Mouse (Mus musculus) layer of hippocampus, adult 9-10 months (tissue): ENCODE results near the gene Slfn3.
"Not testable (repeated sequence)": the region's sequence is repeated elsewhere in the genome, so short reads cannot be mapped to it uniquely, and the experiment has no call there.

ENCODE experiments used
- DNase-seq: peaks from one replicate; pipeline ENCODE4 v3.0.0; 2022; ENCODE audit warnings: low spot score

The Slfn3 gene

DNA sequence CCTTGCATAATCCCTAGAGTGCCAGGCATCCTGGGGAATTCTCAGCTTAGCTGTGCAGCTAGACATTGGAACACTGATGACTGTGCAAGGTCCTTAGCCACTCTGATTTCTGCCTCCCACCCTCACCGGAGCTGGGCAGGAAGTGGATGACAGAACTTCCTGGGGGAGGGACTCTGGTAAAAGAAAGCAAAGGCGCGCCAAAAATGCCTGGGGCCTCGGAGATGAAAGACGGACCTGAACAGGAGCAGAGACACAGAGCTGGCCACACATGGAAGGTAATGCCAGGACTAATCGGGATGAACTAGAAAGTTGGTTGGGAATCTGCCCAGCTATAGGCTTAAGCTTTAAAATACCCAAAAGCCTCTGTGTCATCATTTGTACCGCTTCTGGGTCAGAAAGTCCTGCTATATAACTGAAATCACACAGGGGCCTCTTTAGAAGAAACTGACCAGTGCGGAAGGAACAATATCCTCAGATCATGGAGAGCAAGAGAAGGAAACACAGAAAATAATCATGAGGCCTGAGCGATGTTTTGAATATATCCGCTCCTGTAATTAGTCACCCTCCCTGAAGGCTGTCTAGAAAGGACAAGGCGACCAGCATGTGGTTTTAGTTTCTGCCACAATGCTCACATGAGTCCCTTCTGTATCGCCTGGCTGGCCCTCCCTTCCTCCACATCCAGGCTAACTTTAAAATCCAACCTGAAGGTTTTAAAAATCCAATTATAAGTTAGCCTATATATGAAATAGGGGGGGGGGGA is at the start of gene Slfn3:
Gene Slfn3 (plus strand): TSS at position 197 of the 760 bp plus-strand sequence.
- no peak for DNase-seq

DNA sequence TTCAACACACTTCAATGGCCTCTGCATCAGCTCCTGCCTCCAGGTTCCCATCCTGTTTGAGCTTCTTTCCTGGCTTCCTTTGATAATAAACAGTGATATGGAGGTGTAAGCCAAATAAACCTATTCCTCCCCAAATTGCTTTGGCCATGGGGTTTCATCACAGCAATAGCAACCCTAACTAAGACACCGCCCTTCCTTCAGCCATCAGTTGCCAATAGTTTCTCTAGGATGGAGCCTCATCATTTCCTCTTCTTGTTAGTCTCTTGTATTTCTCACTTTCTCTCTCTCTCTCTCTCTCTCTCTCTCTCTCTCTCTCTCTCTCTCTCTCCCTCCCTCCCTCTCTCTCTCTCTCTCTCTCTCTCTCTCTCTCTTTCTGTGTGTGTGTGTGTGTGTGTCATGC is 42.2 kb upstream of the Slfn3 start:
- DNase-seq = not testable (repeated sequence)

DNA sequence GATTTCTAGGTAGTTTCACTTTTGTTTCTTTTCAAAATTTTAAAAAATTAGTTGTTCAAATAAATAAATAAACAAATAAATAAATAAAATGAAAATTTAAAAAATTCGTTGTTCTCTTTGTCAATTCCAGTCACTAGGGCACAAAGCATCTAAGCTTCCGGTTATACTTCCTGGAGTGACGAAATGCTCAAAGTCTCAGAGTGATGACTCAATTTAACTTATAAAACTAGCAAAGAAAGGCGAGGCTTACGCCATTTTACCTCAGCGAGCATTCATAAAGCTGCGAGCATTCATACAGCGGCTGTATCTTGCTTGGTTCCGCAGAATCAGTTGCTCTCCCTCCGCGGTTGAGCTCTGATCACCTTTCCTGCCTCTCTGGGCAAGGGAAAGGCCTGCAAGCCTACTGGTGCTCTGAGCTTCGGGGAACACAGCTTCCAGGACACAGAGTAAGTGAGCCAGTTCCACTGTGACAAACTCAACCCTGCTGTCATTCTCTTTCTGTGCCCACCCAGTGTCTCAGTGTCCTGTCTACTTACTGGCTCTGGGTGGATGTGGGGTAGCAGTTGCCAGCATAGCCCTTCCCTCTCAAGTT is 16.1 kb upstream of the Slfn3 start, which contains the start of gene Slfn4:
Gene Slfn4 (plus strand): TSS at position 239 of the 592 bp plus-strand sequence.
- no peak for DNase-seq

DNA sequence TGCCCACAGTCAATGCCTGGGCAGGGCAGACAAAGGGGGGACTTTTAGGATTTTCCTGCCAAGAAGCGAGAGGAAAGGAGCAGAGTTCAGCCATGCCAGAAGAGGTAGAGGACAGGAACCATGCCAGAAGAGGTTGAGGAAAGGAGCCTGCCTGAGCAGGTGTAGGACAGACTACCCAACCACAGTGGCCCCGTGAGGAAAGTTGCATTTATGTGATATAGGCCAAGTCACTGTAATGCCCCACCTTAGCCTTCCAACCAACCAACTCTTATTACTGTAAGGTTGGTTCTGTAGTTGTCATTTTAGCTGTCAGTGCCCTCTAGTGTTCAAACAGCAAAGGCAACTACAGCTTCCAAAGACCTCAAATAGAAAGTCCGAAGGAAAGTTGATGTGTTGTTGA is 871 bp downstream of the Slfn3 start:
- peak; percentile 5 for DNase-seq

DNA sequence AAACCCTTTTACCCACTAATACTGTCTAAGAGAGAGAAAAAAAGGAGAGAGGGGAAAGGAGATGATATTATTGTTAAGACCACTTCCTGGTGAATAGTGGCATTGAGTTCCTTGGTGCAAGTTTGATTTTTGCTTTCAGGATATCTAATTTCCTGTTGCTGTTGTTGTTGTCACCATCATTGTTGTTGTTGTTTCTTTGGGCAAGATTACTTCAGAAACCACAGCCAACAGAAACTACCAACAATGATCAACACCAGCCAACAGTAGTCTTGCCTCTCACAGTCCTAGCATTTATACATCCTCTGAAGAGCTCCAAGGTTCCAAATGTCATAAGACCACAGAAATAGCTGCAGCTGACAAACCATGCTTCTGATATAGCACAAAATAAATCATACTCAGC is 13.9 kb downstream of the Slfn3 start:
- no peak for DNase-seq

DNA sequence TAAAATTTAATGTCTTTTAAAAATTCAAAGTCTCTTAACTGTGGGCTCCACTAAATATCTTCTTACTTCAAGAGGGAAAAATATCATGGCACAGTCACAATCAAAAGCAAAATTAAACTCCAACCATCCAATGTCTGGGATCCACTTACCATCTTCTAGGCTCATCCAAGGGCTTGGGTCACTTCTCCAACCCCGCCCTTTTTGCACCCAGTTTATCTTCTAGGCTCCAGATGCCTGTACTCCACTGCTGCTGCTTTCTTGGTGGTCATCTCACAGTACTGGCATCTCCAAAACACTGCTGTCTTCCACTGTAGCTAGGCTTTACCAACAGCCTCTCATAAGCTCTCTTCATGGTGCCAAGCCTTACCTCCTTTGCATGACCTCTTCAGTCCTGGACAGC is 25.0 kb downstream of the Slfn3 start:
- no peak for DNase-seq

DNA sequence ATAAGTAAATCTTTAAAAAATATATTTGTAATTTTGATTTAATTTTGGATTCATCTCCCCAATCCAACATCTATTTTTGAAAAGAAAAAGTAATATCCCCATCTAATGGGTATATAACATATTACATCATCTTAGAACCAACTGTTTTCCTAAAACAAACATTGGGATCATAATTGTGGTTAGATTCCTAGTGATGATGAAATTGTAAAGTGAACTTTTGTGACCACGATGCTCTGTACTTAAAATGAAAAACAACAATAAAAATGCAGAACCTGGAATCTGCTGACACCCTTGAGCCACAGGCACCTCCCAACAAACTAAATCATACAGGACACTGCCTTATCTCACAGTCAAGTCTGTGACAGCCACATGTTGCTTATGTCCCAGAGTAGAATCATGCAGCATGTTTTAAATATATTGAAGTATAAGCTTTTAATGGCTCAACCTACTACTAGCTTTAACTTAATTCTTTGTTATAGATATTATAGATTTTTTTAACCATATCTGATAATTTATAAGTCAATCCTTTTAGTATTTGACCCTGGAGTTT is 30.3 kb downstream of the Slfn3 start:
- DNase-seq = no peak

DNA sequence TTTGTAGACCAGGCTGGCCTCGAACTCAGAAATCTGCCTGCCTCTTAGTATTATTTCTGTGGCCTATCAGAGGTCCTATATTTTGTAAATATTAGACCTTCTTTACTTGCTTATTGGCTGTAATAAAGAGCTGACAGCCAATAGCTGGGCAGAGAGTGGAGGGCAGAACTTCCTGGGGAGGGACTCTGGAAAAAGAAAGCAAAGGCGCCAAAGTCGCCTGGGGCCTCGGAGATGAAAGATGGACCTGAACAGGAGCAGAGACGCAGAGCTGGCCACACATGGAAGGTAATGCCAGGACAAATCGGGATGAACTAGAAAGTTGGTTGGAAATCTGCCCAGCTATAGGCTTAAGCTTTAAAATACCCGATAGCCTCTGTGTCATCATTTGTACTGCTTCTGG is 32.2 kb downstream of the Slfn3 start:
- no peak for DNase-seq

DNA sequence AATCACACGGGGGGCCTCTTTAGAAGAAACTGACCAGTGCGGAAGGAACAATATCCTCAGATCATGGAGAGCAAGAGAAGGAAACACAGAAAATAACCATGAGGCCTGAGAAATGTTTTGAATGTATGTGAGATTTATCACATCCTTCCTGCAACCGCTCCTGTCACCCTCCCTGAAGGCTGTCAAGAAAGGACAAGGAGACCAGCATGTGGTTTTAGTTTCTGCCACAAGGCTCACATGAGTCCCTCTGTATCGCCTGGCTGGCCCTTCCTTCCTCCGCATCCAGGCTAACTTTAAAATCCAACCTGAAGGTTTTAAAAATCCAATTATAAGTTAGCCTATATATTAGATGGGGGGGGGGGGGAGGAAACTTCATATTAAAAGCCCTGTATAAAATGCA is 32.7 kb downstream of the Slfn3 start:
- DNase-seq = not testable (repeated sequence)

DNA sequence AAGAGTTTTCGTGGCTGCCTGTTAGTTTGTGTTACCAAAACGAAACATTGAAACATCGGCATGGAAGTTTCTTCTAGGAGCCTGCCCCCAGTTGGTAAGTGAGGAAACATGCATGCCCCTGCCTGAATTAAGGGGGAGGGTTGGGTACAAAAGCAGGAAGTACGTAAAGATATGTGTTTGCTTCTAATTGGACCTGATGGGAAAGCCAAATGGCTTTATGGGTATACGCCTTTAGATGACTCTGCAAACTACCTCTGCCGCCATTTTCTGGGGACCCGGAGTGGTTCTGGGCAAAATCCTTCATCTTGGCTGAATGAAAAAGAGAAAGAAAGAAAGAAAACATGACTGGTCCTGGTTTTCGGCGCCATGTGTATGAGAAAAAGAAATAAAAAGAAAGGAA is 33.1 kb downstream of the Slfn3 start:
- DNase-seq = no peak

DNA sequence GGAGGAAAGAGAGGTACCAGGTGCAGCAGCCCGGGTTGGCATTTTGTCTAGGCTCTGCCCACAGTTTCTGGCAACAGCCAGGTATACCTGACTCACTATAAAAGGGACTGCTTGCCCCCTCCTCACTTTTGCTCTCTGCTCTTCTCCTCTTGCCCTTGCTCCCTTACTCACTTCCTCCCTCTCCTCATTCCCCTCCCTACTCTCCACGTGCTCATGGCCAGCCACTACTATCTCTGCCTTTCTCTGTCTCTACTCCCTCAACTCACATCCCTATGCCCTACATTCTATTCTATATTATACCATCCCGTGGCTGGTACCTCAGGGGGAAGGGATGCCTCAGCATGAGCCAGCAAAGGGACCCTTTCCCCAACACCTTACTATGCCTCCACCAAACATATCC is 33.6 kb downstream of the Slfn3 start:
- no peak for DNase-seq

DNA sequence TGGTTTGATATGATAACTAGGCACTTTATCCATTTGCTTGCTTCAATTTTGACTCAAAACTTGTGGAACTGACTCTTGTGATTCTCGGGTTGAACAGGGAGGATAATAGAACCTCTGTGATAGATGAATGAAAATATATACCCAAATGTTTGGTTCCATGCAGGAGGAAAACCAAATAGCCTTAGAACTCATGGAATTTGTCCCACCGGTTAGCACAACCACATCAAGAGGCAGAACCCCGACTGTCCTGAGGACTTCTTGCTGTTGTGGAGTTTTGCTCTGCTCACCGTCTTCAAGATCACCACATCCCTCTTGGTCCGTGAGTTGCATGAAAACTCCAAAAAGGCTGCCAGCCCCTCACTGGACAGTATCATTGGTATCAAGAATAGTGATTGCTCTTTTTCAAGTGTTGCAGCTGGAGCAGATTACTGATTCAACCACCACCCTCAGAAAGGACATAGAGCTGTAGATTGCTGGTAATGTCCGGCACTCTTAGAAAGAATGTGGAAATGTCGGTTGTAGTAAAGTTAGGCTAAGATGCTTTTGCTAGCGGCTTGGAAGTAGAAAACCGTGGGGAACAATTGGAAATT is 34.3 kb downstream of the Slfn3 start:
- DNase-seq = no peak

DNA sequence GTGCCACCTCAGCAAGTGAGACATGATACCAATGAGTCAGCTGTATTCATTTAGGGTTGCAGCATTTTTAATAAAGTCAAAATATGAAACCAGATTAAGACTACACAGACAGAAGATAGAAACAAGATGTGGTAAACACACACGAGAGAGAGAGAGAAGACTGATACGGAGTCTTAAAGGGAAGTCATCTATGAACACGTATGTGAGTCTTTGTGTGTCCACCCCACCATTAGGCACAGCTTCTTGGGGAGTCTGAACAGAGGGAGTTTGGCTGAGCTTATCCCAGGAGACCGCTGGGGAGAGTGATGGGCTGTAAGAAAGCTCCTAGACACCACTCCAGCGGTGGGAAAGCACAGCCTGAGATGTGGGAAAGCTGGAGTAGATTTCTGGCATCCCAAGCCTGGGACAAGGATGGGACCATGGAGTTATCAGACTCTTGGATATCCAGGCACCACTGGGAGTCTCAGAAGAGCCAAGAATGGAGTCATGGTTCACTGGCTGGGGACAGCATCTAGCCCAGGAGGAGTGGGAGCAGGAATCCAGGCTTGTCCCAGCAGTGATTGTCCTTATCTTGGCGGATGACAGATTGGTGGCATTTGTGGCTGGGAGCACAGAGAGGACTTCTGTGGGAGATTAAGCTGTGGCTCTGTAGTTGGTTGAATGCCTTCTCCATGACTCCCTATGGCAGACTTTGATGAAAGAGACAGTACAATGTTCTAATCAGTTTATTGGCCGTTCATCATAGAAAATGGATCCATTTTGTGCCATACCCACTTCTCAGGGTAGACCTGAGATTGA is 37.0 kb downstream of the Slfn3 start:
- no peak for DNase-seq

DNA sequence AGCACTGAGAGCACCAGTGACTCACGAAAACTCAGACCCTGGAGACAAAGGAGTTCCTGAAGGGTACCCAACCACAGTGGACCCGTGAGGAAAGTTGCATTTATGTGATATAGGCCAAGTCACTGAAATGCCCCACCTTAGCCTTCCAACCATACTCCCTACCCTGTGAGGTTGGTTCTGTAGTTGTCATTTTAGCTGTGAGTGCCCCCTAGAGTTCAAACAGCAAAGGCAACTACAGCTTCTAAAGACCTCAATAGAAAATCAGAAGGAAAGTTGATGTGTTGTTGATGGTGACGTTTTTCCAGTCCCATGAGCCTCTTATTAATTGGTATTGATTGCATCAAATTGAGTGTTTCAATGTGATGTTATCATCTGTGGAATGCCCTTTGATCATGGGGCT is 39.8 kb downstream of the Slfn3 start:
- DNase-seq = no peak

DNA sequence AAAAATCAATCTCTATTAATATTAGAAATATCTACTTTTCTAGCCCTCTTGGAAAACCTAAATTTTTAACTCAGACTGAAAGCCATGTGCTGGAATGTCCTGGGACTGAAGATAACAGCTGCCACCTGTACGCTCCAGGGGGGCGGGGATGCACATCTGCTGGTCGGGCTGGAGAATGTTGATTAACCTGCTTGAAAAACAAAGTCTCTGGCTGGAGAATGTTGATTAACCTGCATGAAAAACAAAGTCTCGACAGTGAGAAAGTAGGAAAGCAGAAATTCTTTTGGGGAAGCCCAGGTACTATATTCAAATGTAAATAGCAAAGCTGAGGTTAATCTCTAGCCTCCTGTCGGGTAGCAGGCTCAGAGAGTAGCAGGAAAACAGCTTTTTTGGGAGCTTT is 42.5 kb downstream of the Slfn3 start:
- not testable (repeated sequence) for DNase-seq

DNA sequence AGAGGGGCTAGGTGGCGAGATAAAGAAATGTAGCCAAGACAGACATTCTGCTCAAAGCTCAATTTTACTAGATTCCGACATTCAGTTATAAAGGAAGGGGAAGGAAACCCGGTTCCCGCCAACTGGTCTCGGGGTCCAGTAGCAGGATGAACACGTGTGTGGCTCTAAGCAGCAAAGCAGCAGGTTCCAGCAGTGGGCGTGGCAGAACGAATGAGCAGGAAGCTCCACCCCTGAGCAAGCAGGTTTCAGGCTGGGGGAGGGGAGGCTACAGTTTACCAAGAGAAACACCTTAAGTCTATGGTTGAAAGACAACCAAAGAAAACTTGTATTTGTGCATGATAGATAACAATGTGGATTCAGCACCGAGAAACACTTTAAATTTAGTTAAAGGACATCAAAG is 46.3 kb downstream of the Slfn3 start:
- DNase-seq = not testable (repeated sequence)

DNA sequence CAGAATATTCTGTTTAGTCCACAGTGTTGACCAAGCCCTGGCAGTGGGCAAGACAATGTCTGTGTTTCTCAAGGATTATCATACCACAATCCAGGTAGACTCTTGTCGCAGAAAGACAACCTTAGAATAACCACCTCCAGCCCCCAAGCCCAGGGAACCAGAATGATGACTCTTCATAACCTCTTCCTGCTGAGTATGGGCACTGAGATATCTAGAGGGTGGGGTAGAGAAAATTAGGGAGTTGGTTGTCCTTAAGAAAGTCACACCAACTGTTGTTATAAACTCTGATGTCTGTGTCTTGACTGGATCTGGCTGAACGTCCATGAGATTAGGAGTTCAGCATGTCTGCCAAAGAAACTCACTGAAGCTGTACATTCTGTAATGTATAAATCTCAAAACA is 47.3 kb downstream of the Slfn3 start:
- DNase-seq = no peak

DNA sequence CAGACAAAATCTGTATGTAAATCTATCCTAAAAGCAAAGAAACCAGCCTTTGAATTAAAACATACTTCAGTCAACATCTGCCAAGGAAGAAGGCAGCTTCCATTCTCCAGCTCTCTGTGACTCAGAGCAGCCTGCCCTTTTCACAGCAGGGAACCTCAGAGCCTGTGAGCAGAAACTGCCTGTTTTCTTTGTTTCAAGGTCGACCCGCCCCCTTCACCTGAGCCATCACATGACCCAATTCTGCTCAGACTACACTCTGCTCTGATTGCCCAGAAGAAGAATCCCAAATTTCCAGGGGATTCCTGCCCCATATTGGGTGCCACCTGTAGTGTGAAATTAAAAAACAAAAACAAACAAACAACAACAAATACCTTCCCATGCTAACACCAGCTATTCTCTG is 48.7 kb downstream of the Slfn3 start:
- no peak for DNase-seq

DNA sequence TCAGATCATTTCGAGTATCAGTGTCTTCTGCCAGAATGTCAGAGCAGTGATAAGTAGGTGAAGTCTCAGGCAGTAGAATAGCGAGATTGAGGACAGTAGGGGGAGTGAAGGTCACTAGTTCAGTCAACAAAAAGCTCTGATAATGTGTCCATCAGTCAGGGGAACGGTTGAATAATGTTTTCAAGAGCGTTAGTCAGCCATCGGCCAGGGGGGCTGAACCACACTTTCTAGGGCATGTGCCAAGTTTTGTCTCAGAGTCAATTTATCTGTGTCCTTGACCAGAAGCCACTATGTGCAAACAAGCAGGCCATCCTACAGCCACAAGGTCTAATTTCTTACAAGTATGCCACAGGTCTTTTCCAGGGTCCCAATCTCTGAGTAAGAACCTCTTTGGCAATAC is 66.1 kb downstream of the Slfn3 start:
- DNase-seq = not testable (repeated sequence)

DNA sequence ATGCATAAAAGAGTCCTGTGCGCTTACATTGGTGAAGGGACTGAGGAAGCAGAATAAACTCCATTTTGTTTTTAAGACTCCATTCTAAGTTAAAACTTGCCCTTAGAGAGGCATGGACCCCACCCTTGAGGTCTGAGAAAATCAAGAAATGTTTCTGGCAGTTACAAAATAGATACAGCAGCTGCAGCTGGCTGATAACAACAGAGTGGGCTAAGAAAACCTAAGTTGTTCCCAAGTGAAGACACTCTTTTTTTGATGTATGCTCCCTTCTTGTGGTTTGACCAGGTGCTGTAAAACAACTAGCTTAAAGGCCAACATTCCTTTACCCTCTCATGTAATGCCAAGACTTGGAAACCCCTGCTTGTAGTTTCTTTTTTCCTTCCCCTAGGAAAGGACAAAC is 71.5 kb downstream of the Slfn3 start:
- DNase-seq = no peak

DNA sequence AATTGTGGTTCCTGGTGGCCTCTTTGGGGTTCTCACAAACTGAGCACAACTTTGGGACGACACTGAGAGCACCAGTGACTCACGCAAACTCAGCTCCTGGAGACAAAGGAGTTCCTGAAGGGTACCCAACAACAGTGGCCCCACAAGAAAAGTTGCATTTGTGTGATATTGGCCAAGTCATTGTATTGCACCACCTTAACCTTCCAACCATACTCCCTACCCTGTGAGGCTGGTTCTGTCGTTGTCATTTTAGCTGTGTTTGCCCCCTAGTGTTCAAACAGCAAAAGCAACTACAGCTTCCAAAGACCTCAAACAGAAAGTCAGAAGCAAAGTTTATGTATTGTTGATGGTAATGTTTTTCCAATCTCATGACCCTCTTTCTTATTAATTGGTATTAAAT is 72.0 kb downstream of the Slfn3 start:
- DNase-seq = no peak
